Mouse (Mus musculus) urinary bladder, adult 18-20 months (tissue): ENCODE measurements around the gene A3galt2.

Source experiments
- DNase-seq, 2 experiments: peaks; one replicate each; pipeline ENCODE4 v3.0.0; 2022; ENCODE audit warnings: low spot score in 2 of 2, mixed read lengths in 2 of 2

The A3galt2 gene

DNA sequence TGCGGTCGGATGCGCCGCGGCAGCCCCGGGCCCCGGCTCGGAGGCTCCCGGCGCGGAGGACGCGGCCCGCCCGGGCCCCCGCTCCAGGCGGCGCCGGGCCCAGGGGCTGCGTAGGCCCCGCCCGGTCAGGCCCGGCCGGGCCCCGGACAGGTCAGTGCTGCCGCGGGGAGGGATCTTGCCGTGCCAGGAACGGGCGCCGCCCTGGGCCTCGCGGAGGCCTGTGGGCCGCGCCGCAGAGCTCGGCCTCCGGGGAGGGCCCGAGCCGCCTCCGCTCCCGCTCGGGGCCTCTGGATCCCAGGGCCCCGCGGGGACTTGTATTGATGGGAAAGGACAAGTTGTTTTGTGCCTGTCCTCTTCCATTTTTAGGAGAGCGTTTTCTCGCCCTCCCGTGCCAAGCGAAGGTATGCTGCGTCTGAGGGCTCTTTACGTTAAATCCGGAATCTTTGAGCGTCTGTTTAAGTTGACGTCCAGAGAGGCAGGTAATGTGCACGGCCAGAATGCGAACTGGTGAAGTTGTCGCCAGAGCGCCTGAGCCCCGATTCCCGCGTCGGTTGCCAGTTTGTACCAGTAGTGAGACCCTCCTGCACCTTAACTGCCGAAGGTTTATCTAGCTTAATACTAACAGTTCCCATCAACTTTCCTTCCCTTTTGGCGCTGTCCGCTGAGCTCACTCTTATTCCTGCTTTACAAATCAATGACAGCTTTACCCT is 27.3 kb upstream of the A3galt2 start:
- peak in 1 of 2 experiments; percentile 70 for DNase-seq

DNA sequence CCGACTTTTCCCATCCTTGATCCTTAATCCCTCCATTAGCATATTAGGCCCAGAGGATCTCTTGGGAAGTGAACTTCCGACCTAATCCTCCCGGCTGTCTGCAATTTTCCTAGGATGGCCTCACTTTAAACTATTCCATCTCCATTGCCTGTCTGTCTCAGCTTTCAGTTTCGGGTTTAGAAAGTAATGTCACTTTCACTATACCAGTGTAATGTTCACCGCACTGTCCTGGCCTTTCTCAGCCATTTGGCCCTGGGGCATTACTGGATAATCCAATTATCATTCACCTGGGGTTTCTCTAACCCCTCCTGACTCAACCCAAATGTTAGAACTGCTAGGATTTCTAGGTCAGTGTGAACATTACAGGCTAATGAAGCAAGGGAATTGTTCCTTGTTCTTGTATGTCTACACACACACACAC is 26.7 kb upstream of the A3galt2 start:
- no peak for DNase-seq

DNA sequence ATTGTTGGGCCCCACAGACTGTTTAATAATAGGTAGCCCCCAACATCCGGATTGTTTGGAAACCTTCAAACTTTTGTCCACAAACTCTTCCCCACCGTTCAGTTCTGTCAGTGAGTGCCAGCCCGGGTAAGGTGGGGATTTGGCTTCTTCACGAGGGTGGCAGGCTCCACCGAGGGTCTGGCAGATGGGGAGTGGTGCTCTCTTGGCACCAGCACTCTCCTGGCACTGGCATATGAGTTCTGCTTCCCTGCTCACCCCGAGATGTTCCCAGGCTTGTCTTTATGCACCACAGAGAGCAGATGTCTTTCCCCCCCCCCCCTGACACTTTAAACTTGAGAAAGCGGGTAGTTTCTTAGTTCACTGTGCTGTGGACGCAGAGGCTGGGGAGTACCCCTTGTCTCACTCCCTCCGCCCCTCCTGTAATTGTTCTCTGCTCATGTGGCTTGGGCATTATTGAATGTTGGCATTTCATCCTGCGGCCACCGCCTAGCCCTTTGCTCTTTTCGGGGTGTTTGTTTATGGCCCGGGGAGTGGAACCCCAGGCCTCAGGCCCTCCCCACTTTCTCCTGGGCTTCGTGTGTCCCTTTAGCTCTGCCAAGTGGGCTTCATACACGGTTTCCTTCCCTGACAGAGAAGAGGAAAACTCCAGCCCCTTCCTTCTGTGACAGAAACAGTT is 26.0 kb upstream of the A3galt2 start:
- no peak for DNase-seq

DNA sequence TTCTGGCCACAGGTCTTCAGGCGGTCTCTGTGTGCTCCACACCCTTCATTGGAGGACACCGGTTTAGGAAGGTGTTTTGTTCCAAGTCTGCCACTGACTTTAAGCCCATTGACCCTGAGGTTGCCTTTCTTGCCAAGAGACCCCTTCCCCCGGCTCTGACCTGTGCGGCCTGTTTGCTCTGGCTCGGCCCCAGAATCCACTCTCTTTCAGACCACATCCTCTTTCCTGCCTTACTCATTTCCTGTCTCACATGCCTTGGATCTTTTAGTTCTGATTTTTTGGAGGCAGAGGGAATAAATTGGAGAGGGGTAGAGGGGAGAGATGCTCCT is 25.5 kb upstream of the A3galt2 start:
- no peak for DNase-seq

DNA sequence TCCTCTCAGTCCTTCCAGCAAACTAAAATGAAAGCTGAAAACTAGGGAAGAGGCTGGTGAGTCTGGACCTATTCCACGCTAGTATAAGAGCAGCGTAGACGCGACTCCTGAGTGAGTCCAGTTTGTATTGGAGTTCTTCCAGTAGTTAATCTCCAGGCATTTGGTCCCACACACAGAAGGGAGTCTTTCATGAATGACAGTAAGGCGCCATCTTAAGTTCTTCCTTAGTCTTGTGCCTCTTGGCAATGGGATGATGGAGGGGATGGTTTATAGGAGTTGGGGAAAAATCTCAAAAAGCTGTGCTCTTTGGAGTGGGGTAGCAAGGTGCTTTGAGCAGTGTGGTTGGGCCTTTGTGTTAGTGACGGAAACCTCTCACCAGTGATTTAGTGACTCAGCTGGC is 24.9 kb upstream of the A3galt2 start:
- no peak for DNase-seq

DNA sequence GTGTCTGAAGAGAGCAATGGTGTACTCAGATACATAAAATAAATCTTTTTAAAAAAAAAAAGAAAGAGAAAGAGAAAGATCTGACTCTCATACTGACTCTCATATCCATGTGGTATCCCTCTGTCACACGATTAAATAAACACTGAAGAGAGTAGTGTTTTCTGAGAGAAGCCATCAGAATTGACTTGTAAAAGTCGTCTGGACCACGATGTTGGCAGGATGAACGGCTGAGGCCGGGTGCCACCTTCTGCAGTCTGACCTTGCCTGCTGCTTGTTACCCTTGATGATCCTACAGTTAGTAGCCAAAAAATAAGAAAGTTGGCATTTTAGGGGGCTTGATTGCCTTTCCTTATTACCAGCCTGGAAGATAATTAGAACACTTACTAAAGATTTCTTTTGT is 22.4 kb upstream of the A3galt2 start:
- DNase-seq: no peak

DNA sequence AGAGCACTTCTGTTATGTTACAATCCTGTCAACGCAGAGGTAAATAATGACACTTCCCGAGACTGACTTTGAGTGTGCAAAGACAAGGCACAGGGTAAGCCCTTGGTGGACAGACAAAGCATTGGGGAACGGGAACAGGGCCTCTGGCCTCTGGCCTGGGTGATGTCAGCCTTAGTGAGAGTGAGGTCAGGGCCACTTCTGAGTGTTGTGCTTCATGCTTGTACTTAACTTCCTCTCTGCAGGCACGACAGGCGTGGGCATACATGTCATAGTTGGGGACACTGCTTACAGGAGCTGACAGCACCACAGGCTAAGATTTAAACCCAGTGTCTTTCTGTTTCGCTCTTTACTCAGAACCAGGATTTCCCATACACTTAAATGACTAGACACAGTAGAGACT is 21.7 kb upstream of the A3galt2 start:
- DNase-seq: no peak

DNA sequence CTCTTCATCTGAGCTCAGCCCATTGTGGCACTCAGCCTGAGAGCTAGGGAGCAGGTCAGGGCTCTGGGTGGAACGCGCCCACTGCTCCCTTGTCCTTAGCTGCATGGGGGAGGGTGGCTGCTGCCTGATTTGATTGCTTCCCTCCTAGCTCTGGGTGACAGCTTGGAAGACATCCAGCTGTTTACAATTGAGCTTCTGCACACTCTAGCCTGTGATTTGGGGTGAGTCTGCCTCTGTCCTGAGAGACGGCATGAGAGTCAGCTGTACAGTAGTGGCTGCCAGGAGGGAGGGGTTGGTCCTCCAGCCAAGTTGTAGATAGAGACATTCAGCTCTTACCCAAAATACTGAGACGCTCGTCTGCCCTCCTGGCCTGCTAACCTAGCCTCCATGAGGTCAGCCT is 20.9 kb upstream of the A3galt2 start:
- DNase-seq: peak in 1 of 2 experiments; percentile 46

DNA sequence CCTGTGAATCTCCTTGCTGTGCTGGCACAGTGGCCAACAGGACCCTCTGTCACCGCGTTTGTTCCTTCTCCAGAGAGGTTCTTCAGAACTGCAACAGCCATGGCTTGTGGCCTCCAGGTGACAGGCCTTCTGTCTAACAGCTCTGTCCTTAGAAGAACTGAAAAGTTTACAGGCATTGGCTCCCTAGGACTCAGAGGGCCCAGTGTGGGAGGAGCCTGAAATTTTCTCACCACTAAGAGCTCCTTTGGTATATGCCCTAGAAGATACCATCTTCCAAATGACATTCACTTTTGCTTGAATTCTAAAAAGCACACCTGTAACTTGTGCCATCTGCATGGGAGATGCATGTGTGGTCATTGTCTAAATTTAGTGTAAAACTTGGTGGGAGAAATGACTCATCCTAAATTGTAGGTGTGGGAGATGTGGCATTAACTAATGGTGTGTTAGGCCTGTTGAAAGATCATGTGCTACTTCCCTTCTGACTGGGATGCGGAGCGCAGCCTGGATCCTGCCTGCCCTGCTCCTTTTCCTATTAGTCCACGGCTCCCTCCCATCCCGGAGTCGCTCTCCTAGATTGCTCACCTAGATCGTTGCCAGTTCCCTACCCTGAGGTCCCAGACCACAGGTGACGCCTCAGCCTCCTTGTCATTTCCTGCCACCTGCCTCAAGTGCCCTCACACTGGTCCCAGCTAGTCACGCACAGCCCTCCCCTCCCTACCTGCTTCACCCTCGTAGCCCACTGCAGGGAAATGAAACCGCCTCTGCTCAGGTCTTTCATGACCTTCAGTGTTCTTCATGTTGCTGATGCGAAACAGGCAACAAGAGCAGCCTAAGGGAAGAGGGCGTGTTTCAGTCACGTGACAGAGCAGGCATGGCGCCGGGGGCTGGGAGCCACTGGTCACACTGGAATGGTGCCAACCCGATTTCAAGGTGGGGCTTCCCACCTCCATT is 20.2 kb upstream of the A3galt2 start:
- no peak for DNase-seq

DNA sequence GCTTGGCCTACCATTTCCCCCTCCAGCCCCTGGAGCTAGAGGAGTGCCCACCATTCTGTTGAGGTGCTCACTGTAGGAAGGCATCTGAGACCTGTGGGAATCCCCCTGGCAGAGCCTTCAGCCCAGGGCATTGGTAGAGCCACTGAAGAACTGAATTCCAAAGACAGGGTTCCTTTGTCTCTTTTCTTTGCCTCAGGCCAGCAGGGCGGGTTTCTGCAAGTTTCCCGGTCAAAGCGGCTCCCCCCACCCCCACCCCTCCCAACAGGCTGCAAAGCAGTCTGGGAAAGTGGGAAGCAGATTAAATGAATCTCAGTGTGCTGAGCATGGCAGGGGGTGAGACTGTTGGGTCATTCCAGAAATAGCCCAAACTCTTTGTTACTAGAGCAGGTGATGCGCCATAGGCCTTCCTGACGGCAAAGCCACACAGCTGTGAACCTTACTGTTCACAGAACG is 18.0 kb upstream of the A3galt2 start:
- no peak for DNase-seq

DNA sequence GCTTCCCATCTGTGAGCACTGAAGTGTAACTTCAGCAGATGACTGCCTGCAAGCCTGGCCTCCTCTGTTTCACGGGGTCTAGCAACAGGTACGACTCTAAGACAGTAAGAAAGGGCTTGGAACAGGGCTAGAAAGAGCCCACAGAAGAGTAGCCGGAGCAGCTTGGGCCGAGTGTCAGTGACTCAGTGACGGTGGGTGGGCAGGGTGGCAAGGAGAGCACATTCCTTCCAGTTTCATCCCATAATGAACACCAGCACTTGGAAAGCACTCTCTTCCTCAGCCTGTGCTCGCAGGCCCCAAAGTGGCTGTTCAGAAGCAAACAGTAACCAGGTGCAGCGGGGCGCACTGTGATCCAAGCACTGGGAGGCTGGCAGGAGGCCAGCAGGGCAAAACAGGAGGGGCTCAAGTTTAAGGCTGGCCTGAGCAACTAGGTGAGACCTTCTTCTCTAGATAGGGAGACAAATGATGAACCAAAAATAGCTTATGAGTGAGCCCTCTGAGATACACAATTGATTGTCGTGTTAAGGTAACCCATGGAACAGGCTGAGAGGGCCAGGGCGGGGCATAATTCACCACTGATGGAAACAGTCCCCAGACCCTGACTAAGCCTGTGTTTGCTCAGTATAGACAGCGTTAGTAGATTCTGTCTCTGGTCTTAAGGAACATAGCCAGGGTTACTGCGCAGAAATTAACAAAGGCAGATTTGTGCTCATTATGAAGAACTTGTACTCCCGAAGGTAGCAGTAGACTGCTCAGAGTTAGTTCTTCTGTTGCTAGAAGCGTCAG is 17.1 kb upstream of the A3galt2 start:
- no peak for DNase-seq

DNA sequence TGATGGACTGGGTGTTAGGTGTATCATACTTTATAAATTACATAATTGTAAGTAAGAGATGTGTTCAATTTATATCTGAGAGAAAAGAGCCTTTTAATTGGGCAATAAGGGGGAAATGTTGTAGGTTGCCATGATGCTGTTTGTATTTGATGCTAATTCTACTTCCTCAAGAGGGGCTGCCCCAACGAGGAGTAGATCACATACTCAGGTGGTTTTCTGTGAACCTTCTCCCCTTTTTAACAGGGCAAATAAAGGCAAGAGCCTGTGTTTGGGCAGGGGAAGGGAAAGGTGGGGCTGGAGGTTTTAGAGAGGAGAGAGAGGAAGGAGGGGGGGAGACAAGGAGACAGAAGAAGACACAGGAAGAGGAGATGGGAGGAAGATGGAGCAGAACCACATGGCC is 14.3 kb upstream of the A3galt2 start:
- DNase-seq: no peak

DNA sequence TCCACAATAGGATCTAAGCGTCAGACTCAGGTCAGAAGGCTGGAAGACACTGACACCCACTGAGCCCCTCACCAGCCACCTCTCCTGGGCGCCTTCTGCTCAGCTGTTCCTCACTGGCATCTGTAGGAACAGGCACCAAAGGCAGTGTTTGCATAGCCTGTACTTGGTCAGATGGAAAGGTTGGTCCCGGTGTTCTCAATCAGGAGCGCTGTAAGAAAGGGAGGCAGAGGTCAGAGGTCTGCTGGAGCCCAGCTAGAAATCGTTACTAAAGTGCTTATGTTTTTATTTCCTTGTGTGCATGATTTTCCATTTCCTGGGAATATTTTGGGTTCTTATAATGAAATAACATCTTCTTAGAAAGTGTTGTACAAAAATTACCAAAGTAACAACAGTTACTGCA is 13.3 kb upstream of the A3galt2 start:
- DNase-seq: no peak

DNA sequence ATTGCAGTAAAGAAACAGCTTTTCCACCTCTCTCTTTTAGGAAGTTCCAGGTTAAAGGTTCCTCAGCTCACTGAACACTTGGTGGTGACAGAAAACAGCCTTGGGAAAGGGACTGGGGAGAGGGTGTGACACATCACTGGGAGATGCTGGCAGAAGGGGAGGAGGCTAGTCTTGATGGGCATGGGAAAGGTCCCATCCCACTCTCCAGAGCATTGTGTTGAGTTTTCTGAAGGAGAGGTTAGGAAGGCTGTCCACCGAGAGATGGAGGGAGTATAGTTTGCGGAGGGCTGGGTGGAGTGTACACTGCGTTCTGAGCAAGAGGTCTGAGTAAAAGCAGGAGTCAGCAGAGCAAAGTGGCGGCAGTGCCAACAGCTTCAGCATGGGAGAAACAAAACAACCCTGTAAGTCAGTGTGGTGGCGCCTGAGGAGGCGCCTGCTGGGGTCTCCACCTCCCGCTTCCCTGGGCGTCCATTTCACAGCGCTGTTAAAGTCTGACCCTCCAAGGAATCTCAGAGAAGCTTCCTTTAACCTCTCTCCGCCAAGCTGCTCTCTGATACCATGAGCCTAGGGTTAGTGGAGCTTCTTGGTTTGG is 12.7 kb upstream of the A3galt2 start:
- DNase-seq: no peak

DNA sequence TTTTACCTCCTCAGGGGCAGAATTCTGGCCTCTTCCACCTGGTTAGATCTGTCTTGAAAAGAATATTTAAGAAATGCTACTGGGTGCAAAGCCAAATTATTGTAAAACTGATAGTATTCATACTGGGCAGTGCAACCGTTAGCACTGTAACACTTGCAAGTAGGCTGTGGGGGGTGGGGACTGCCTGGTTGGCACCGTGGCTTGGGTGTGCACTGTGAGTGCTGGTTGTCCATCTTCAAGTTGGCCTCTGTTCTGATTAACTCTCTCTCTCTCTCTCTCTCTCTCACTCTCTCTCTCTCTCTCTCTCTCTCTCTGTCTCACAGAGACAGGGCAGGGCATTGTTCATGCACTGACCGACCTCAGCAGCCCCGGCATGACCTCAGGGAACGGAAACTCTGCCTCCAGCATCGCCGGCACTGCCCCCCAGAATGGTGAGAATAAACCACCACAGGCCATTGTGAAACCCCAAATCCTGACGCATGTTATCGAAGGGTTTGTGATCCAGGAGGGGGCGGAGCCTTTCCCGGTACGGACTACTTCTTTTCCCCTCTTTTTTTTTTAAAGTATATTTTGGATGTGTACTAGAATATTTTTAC is 12.0 kb upstream of the A3galt2 start:
- DNase-seq: no peak

DNA sequence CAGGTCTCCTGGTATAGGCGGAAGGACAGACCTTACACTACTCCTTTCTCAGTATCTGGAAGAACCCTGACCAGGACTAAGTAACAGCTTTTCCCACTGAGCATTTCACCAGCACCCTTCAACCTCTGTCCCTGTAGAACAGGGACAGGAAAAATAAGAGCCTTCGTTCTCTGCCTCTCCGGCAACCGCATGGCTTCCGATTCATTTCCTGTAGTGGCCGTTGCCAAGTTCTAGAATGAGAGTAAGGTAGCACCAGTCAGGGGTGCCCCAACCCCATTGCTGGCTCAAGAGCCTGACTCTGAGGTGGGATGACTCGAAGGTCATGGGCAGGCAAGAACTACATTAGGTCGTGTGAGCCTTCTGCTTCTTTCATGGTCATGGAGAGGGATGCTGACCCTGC is 10.0 kb upstream of the A3galt2 start:
- DNase-seq: no peak

DNA sequence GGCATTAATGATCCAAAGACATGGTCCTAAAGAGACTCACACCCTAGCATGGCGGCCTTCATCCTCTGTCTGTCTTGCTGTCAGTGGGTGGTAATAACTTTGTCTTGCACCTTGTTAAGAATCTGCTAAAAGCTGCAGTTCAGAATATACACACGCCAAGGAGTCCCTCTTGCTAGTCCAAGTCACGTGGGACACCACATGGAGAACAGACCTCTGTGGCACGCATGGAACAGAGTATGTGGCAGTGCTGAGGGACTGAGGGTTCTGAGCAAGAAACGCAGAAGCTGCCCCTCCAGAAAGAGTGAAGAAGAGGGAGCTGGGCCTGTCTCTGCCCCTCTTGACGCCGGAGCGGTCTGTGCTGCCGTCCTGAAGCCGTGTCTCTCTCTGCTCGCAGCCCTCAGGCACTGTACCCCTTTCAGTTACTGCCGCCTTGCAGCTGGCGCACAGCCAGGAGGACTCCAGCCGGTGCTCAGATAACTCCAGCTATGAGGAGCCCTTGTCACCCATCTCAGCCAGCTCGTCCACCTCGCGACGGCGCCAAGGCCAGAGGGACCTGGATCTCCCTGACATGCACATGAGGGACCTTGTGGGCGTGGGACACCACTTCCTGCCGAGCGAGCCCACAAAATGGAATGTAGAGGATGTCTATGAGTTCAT is 7.4 kb upstream of the A3galt2 start:
- no peak for DNase-seq

DNA sequence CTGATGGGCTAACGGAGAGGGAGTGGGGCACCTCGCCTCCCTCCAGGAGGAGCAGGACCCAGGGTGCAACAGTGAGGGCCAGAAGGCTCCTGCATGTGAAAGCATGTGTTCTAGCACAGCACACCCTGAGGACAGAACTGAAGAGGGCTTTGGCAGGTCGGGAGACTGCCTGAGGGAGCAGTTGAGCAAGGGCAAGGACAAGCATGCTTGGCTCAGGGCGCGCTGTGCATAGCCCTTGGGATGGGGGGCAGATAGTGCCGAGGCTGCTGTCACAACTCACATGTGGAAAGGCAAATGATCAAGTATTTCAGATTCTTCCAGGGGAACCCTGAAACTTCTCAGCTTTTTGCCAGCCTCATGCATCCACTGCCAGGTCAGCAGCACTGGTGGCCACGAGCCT is 6.9 kb upstream of the A3galt2 start:
- no peak for DNase-seq

DNA sequence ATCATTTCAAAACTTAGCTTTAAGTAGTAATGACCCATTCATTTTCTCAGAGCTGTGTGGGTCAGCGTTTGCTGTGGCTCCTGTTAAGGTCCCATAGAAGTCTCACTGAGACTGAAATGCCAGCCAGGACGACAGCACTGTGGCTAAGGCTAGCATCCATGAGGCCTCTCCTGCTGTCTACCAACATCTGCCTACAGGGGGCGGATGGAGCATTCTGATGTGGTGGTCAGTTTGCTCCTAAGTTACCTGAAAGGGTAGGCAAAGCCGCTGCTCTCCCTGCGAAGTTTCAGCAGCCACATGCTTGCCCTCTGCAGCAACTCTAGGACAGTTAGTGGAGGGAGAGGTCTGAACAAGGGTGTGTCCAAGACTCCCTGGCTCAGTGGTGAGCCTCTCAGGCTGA is 4.2 kb upstream of the A3galt2 start:
- DNase-seq: no peak

DNA sequence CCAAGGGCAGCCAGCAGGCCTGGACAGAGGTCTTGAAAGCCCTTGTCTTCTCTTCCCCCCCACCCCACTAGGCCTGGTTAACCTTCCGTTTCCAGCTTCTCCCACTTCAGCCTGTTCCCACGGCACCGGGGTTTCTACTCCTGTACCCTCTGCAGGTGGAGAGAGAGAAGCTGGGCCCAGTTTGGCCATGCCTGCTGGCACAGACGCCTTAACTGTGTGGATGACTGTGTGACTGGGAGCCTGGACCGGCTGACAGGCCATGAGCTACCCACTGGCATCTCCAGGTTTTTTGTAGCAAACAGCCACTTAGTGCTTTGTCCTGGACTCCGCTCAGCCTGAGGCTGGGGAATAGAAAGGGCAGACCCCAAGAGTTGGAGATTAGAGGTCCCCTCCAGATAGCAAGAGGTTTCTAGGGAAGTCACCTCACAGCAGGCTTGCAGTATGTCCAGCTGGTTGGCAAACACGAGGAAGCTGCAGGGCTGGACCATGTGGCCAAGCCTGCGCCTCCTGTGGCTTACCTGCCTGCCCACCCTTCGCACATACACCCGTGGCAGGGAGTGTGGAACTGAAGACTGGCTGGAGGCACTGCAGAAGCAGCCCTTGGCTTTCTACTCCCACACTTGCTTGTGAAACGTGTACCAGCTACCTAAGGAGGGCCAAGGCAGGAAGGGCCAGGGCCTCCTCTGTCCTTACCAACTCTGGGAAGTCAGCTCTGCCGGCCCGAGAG is 3.0 kb upstream of the A3galt2 start:
- no peak for DNase-seq
